Mouse (Mus musculus) cerebellum, adult 11-12 months (tissue): Measurements from ENCODE around the gene Gm28047.

Experiments used
- DNase-seq: peaks from one replicate; pipeline ENCODE4 v3.0.0; 2022

Gene Gm28047

DNA sequence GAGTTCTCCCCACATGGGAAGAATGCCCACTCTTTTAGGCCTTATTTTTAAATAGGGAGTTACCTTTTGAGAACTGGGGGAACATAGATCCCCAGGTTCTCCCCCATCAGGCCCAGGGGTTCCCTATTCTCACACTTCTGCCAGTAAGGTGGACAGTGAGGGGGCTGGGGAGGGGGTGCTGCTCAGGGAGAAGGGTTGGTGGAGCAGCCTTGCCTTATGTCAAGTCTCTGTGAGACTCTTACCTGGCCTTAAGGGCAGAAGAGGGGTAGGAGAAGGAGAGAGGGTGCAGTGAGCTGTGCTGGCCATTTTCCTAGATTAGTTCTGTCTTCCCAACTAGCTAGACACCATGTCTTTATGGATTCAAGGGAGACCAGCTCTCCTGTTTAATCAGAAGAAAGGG, 112.4 kb downstream of the Gm28047 start:
- DNase-seq: no peak

DNA sequence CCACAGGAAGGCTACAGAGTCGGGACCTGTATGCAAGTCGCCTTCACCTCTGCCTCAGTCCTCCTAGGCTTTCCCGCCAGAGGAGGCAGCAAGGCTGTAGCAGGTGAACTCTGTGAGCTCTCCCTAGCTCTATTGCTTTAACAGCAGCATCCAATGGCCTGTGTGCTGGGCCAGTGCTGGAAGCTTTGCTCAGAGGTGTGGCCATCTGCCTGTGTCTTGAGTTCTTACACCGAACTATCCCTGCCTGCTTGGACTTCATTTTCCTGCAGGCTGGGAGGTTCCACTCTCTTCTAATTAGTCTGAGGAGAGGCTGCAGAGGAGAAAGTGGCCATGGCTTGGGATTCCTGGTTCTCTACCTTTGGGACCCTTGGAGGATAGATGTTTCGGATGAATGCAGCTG, 112.9 kb downstream of the Gm28047 start:
- DNase-seq: no peak

DNA sequence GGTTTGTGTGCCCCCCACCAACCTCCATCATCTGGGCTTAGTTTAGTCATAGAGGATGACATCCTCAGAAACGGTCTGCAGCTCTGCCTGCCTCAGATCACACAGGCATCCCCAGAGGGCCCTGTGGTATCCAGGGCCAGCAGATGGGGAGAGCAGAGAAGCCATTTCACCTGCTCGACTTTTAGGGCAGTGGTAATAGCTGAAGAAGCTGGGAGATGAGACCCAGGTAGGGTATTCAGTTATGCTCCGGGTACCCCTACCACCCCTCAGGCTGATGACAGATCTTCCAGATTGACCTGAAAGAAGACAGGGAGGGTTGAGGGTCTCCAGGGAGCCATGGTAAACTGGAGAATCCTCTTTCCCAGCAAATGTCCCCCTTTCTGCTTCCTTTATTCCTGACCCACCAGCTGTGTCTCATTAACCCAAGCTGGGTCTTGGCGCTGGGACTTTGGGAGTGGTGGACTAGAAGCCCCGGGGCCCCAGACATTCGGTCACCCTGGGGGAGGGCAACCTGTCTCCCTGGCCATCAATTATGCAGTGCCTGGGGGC, 113.5 kb downstream of the Gm28047 start:
- no peak for DNase-seq

DNA sequence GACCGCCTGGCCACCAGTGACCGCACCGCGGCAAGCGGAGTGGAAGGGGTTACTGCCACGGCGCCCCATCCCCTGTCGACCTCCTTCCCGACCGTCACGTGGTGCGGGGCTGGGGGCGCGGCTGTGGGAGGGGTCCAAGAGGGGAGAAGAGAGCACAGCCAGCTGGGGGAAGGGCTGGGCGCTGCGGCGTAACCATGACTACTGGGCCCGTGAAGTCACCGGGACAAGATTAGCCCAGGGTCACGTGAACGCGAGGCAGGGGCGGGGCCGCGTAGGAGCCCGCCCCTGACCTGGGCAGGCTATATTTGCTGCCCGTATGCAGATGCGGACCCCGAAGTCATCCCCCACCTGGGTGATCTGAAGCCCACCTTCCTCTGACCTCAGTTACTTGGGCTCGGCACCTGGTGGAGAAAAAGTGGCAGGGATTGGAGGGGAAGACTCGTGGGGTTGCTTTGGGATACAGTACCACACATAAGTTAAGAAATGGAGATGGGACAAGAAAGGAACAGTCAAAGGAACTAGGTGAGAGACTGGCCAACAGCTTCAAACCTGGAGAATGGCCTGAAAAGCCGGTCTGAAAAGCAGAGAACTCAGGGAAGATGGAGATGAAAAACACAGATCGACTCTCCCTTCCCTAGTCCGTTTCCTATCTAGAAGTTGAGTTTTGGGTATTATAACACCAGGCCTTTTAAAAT, 114.1 kb downstream of the Gm28047 start:
- peak; percentile 83 for DNase-seq

DNA sequence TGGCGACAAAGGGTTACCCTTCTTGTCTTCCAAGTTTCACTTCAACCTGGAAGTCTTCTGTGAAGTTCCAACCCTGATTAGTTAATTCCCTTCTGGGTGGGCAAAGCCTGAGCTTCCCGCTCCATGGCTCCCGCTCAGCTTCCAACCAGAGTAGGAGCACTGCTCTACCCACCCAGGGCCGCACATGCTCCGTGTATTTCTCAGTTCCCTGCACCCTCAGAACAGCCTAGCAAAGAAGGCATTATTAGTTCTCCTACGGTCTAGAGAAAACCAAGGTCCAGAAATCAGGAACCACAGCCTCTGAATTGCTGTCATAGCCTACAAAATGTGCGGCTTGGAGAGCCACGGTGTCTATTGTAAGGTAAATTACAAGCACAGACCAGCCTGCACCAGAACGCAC, 114.8 kb downstream of the Gm28047 start:
- no peak for DNase-seq

DNA sequence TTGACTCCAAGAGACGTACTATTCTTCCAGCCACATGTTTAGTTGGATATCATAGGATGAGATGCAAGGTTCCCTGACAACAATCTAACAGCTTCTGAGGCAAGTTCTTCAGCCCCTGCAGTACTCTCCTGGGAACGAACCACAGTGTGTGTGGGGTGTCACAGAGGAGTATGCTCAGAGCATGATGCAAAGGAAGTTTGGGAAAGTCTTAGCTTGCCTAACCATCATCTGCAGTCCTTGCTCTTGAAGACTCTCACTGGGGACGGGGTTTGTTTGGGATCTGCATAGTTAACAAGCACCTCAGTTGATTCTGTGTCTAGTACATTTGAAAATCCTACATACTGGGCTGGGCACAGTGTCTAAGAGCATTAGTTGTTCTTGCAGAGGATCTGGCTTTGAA, 116.5 kb downstream of the Gm28047 start:
- DNase-seq: no peak

DNA sequence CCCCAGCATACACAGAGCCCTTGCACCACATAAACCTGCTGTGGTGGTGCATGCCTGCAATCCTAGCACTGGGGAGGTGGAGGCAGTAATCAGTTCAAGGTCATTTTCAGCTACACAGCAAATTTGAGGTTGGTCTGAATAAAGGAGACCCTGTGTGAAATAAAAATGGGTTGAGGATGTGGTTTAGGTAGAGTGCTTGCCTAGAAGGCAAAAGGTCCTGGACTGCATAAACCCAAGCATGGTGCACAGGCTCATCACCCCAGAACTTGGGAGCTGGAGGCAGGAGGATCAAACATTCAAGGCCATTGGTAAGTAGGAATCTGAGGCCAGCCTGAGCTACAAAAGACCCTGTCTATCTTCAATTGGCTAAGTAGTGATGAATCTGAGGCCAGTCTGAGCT, 117.3 kb downstream of the Gm28047 start:
- no peak for DNase-seq

DNA sequence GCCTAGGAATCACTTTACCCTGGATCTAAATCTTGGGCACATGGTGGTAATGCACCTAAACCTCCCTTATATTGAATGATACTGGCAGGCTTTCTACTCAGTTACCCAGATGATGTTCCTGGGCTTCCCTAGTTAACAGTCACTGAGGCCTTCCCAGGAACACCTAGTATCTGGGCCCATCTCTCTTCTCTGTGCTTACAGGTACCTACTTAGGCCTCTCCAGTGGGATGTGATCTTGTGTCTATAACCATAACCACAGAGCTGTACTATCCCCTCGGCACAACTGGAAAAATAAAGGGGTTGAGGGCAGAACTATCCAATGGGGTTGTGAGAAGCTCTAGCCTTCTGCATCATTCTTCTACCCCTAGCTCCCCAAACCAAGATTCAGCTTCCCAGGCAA, 118.0 kb downstream of the Gm28047 start:
- no peak for DNase-seq

DNA sequence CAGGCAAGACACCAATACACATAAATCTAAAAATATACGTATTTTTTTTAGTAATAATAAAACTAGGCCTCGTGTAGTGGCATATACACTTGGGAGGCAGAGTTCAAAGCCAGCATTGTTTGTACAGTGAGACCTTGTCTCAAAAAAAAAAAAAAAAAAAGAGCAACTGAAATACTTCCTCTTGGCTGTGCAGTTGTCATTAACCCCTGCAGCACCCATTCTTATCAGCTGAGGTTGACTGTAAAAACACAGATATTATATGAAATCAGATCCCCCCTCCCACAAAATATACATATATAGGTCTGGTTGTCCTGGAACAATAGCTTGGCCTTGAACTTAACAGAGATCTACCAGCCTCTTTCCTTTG, 118.4 kb downstream of the Gm28047 start:
- no peak for DNase-seq

DNA sequence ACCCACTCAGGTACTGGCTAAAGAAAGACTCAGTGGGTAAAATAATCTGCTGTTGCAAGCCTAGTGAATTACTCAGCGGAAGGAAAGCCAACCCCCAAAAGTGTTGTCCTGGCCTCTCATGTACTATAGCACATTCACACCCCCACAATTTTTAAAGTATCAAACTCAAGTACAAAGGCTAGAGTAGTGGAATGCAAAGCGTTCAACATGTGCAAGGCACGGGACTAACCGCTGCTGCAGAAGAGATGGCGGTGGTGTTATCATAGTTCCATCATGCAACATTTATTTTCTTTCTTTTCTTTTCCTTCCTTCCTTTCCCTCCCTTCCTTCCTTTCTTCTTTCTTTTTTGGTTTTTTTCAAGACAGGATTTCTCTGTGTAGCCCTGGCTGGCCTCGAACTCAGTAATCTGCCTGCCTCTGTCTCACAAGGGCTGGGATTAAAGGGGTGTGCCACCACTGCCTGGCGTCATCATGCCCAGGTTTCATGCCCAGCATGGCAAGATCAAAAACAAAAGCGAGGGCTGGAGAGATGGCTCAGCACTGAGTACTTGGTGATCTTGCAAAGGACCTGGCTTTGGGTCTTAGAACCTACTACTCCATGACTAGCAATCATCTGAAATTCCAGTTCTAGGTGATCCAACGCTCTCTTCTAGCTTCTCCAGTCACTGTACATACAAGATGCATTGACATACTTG, 119.0 kb downstream of the Gm28047 start:
- no peak for DNase-seq

DNA sequence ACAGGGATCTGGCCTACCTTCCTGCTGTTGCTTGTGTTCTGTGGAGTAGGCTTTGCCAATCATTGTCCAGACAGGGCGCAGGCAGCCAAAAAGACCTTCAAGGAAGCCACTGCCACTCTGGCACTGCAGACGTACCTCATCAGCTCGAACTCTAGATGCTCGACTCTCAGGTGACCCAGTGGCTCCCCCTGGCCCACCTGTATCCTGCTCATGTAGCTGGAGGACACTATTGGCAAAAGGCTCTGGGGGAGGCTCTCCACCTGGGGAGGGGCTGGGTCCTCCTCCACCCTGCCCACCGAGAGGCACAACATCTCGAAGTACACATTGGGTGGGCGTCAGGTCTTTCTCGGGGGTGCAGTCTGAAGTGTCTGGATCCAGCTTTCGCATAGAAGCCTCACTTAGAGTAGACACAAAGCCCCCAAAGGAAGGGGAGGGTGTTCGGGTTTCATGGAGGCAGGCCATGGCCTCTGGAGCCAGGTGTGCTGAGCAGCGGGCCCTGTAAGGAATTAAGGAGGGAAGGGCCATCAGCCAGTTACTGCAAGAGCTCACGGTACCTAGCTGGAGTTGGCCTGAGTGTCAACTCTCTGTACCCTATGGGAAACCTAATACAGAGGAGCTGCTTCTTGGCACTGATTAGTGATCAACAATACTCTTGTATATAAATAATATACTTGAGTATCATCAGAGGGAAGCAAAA, 119.6 kb downstream of the Gm28047 start:
- no peak for DNase-seq

DNA sequence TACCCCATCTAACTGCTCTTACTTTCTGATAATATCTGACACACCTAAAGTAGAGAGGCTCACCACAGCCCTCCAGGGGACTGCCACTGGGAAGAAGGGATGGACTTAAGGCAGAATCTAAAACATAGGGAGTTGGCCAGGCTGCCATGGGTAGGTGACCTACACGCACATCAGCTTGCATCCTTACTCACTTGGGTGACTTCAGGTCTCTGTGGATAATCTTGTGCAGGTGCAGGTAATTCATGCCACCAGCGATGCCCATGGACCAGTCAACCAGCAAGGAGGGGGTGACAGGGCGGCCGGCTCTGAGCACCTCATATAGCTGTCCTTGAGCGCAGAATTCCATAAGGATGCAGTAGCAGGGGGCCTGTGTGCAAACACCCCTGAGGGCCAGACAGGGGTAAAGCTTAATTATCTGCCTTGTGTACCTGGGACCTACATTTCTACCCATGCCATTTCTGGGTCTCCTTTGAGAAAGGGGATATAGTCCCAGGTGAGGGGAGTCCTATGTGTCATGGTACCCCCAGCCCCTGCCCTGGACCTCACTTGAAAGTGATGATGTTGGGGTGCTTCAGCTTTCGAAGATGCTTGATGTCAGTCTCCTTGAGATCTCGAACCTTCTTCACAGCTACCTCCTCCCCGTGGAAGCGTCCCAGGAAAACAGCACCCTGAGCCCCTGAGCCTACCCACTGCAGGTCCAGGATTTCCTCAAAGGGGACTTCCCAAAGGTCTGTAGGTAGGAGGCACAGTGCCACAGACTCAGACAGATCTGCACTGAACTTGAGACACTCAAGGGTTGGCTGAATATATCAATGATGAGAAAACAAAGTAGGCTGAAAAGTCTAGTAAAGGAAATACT, 120.7 kb downstream of the Gm28047 start:
- no peak for DNase-seq

DNA sequence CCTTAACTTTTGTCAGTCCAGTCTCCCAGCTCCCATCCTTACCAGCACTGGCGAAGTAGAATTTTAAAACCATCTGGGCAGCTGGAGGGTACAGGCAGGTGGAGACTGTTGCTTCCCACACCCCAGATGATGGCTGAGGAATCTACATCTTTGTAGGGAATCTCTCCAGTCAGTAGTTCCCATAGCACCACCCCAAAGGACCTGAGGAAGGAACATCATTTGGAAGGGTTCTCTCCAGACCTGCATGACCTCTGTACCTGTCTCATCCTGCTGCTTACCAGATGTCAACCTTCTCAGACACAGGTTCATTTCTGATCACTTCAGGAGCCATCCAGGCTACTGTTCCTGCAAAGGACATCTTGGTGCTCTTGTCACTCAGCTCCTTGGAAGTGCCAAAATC, 121.4 kb downstream of the Gm28047 start, which contains the start of gene Gm10337:
Gene Gm10337 (plus strand): TSS at position 276 of the 400 bp plus-strand sequence.
- DNase-seq: no peak

DNA sequence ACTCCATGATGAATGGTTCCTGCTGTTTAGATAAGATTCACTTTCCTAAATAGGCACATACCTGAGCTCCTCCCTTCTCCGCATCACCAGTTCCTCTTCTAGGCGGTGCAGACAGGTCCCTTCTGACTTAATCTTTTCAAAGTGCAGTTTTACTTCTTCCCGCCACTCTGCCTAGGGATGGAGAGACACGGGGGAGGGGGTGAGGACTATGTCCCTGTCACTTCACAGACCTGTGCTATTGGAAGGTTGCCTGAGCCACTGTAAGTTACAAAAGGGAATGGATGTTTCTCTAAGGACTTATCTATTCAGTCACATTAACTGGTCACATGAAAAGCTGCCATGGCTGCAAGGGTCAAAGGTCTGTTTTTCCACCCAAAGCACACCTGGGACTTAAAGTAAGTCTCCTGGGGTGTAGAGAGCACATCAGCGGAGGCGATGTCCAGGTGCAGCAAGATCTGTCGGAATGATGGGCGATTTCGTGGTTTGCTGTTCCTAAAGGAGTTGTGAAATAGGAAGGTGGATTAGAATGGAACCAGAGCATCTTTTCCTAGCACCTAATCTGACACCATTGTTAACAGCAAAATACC, 122.5 kb downstream of the Gm28047 start:
- no peak for DNase-seq

DNA sequence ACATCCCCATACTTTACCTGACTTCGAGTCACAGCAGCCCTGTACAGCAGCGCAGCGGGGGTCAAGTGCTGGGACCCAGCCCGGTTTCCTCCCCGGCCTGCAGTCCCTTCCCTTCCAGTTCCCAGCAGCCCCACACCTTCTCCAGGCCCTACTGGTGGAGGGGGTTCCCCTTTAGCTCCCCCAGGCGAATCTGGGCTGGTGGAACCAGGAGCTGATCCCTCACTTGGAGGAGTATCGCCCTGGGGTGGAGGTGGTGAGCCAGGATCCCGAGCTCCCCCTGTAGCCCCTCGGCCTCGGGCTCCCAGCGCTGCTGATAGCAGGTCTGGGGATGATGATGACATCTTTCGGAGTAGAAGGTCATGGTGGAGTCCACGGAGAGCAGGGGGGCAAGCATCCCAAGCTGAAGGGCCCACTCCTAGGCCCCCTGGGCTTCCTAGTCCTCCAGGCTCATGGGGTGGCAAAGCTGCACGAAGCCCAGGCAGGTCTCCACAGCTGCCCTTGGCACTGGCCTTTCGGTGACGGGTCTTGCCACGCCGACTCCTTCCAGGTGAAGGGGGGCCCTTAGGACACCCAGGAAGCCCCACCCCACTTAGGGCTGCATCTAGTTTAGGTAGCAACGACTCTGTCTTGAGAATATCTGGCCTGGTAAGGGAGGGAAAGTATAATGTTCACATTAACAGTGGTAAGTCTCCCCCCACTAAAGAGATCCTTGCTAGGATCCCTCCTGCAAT, 123.6 kb downstream of the Gm28047 start:
- DNase-seq: no peak

DNA sequence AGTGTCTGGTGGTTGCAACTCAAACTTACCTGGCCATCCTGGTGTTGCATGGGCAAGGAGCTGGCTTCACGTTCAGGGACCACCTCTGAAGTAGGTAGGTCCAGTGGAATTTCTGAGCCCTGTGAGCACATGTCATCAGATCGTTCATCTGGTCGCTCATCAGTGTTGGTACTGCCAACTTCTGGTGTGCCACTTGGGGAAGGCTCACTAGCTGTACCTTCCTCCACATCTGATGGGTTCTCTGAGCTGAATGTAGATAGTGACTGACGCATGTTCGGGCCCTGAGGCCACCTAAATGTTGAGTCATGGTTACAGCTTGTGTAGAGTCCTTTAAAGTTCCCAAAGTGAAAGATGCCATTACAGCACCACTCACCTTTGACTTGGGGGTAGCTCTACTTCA, 124.4 kb downstream of the Gm28047 start:
- DNase-seq: no peak

DNA sequence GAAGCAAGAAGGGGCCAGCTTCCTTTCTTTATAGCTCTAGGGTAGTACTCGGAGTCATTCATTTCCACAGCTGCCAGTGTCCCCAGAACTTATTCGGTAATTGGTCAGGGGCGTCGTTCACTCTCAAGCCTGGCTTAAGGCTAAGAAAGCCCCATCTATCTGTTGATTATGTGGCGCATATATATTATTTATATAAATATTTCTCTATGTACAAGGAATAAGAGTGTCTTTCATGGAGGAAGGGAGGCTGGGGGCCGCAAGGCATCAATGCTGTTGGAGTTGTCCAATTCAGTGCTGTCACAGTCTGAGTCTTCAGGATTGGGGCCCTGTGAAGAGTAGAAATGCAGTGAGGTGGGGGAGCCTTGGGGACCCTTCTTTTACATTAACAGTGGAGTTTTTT, 125.0 kb downstream of the Gm28047 start:
- no peak for DNase-seq

DNA sequence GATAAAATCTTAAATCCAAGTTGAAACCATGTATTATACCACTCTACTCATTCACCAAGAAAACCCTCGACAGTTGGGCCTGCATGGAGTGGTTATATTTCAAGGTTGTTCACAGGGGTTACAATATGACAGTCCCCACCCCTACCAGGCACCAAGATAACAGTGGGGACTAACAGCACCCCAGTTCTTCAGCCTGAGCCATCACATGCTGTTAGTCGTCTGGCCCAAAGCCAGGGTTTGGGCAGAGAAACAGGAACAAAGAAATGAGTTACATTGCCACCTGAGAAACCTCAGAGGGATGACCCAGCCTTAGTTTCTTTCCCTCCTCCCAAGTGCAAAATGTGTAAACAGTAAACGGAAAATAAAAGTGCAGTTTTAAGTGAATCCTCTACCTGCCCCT, 125.5 kb downstream of the Gm28047 start:
- no peak for DNase-seq

DNA sequence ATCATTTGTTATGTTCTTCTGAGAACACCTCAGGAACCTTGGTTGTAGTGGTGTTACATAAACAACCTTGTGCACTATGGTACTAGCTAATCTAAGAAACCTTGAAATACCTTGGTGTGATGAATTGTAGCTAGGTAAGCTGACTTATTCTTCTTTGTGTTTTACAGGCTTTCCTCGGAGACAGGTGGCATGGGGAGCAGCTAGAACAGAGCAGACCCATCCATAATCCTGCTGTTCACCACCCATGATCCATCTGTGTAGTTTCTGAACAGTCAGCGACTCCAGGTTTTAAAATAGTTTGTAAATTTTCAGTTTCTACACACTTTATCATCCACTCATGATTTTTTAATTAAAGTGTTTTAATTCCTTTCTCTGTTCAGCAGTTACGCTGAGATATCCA, 126.5 kb downstream of the Gm28047 start:
- DNase-seq: no peak

DNA sequence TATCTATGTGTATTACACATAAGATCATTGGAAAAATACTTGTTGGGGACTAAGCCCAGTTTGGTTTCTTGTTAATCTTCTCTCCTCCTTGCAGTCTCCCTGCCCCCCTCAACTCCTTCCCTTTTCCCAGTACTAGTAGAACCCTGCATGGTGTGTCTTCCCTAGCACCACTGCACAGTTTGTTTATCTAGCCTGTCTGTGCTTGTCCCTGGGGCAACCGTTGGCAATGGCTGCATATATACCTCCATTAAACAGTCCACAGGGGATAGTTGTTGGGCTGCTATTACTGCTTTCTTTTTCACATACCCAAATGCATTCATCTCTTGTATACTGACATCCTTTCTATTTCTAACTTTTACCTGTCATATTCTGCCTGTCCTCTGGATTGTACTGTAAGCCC, 137.2 kb downstream of the Gm28047 start:
- no peak for DNase-seq

DNA sequence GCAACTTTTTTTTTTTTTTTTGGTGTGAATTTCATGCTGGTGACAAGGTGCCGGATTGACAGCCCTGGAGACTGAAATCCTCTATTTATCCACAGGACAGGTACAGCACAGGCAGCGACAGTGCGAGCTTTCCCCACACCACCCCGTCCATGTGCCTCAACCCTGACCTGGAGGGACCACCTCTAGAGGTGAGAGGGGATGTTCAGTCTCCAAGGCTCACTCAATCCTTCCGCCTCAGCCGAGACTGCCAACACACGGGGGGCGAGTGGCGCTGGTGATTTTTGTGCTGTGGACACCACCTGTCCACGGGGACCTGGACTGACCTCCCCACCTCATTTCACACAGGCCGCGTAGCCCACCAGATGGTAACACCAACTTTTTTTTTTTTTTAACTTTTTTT, 139.0 kb downstream of the Gm28047 start:
- DNase-seq: no peak

DNA sequence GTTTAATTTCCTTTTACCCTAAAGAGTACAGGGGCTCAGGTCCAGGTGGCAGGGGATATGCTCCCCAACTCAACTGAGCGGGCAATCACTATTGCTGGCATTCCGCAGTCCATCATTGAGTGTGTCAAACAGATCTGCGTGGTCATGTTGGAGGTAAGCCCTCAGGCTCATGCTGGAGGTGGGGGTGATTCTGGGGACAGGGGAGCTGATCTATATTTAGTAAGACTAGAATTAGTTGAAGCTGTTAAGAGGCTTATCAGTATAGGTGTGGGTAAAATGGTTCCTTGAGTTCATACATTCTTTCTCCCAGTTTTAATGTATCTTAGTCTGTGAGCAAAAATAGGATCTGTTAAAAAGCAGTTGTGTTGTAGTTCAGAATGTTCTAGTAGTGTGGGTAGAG, 141.7 kb downstream of the Gm28047 start:
- no peak for DNase-seq
